Mouse (Mus musculus) cerebellum, postnatal 36 days (tissue): ENCODE measurements around the gene Olfr299.

Experiments used
- DNase-seq, 2 experiments: peaks; one replicate each; pipeline ENCODE4 v3.0.0; 2021 to 2022; ENCODE audit warnings: mixed read lengths in 2 of 2

Gene Olfr299

DNA sequence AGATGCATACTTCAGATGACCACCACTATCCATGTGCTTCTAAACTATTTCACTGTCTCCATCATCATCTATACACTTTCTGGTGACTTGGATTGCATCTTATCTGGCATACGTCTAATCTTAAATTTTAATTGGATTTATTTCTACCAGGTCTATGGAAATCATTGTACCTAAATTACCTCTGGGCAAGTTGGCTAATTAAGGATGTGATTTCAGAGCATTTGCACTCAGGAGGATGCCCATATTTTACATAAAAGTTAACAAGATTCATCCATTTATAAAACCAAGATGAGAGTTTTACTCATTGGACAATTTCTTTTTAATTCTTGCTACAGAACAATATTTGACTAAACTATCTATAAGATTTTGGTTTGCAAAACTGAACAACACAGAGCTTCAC, at the start of gene Olfr299:
TSS of gene Olfr299 (plus strand) at position 301 of the 400 bp plus-strand sequence.
- no peak for DNase-seq

- DNase-seq = no peak
Observed at GRCm38 (mm10) chr7:86492384-86492783, 32.7 kb downstream of the Olfr299 start, which contains the start of gene Olfr298. Olfr298 (minus strand) TSS chr7:86492484.
